Mouse (Mus musculus) midbrain, embryonic 14.5 days (tissue): ENCODE measurements around the gene Serinc4. TPM values are rescaled to one million over a fixed set of nuclear protein-coding genes. Genes with fewer than 3 reads are reported as not detected.

Source experiments
- ATAC-seq: fragments of 200-750 bp; cut with Nextera tagmentation; 2 replicates; pipeline ENCODE4 v1.8.0; 2017; ENCODE audit warnings: moderate number of reproducible peaks, moderate library complexity; ENCODE audit not compliant: low FRiP score, low TSS enrichment
- DNase-seq: peaks from one replicate; pipeline ENCODE4 v3.0.0-alpha.2; 2015
- H3K27ac ChIP-seq: fragments of 300-500 bp; sonication (generic); replicated peaks from 2 replicates; pipeline ENCODE4 v1.5.1; 2014; ENCODE audit warnings: mild to moderate bottlenecking, low read depth, low read length, moderate library complexity
- H3K27me3 ChIP-seq: fragments of 300-500 bp; sonication (generic); 2 replicates; pipeline ENCODE4 v1.6.1; 2014; ENCODE audit warnings: low read length, control low read depth, mixed read lengths; ENCODE audit not compliant: control insufficient read depth, insufficient read depth
- H3K36me3 ChIP-seq: fragments of 300-500 bp; sonication (generic); 2 replicates; pipeline ENCODE4 v1.6.1; 2014; ENCODE audit warnings: low read length, control low read depth; ENCODE audit not compliant: control insufficient read depth, insufficient read depth
- H3K4me1 ChIP-seq: fragments of 300-500 bp; sonication (generic); 2 replicates; pipeline ENCODE4 v1.6.1; 2014; ENCODE audit warnings: mild to moderate bottlenecking, antibody characterized with exemption, low read length, control low read depth; ENCODE audit not compliant: control insufficient read depth, insufficient read depth
- H3K4me2 ChIP-seq: fragments of 300-500 bp; sonication (generic); 2 replicates; pipeline ENCODE4 v1.6.1; 2014; ENCODE audit warnings: mild to moderate bottlenecking, low read length, moderate library complexity
- H3K4me3 ChIP-seq: fragments of 300-500 bp; sonication (generic); replicated peaks from 2 replicates; pipeline ENCODE4 v1.5.1; 2014; ENCODE audit warnings: low read depth, low read length
- H3K9ac ChIP-seq: fragments of 300-500 bp; sonication (generic); replicated peaks from 2 replicates; pipeline ENCODE4 v1.6.1; 2014; ENCODE audit warnings: mild to moderate bottlenecking, low read length, moderate library complexity
- H3K9me3 ChIP-seq: fragments of 300-500 bp; sonication (generic); 2 replicates; pipeline ENCODE4 v1.6.1; 2016; ENCODE audit warnings: low read length, control low read depth, mixed read lengths; ENCODE audit not compliant: control insufficient read depth
- WGBS: fragments of 180-500 bp; shearing (Covaris S2); extraction: QIAGEN DNeasy Blood & Tissue Kit; methylation state at CpG from one replicate; pipeline ENCODE4 v1.1.7; 2014; 5-methylcytosine and 5-hydroxymethylcytosine counted together
- microRNA-seq: library from miRNA; unstranded; fragments of <30 nt; microRNA quantifications from one replicate; pipeline ENCODE4, GENCODE M21; 2016
- polyA plus RNA-seq: library from polyadenylated mRNA; unstranded; fragments of >200 nt; fragmentation: Nextera tagmentation; extraction: Ambion mirVana; gene quantifications from 2 replicates; pipeline ENCODE4 v1.2.1, GENCODE M21; 2014

Serinc4 gene
- polyA plus RNA-seq, 1 experiment from 2014 or later = 1.8 TPM

GRCm38 (mm10) chr2:121403296-121403695, 53.3 kb downstream of the Serinc4 start:
- Histone ChIP-seq H3K4me1 (no peaks in the 10 kb centered on the region), H3K9ac (no peak overlapping the region), H3K4me3 (no peak overlapping the region), H3K27me3 (no peaks in the 10 kb centered on the region), H3K36me3 (no peaks in the 10 kb centered on the region), H3K9me3 (no peaks in the 10 kb centered on the region), H3K4me2 (no peak overlapping the region), H3K27ac (no peak overlapping the region)
- ATAC-seq = no peak
- DNase-seq = no peak

- Histone ChIP-seq H3K36me3 (no peaks in the 10 kb centered on the region), H3K4me2 (no peak overlapping the region), H3K4me1 (no peaks in the 10 kb centered on the region), H3K27ac (no peak overlapping the region), H3K27me3 (no peaks in the 10 kb centered on the region), H3K9me3 (no peaks in the 10 kb centered on the region), H3K9ac (no peak overlapping the region), H3K4me3 (no peak overlapping the region)
- DNase-seq (peak; percentile 96), ATAC-seq (no peak)
- 15% methylated on average over 8 of the region's 8 CpGs for WGBS
Measured at GRCm38 (mm10) chr2:121396624-121397023, 60.0 kb downstream of the Serinc4 start.

Small RNAs within 50 kb of the gene (microRNA-seq; reads per million reads assigned to microRNA genes)
- gene Gm22953 = not detected

Other genes starting within 250 kb of the Serinc4 start
- gene Trp53bp1, start 185.4 kb downstream of the Serinc4 start, polyA plus RNA-seq = 146 and 193 TPM in 2 replicates
- gene Map1a, start 167.2 kb downstream of the Serinc4 start, polyA plus RNA-seq = 19.6 and 25.7 TPM in 2 replicates
- 14.9 and 19.7 TPM in 2 replicates for gene Ppip5k1, start 101.4 kb downstream of the Serinc4 start, polyA plus RNA-seq
- gene Ckmt1, start 99.1 kb downstream of the Serinc4 start, polyA plus RNA-seq = 40.0 and 47.3 TPM in 2 replicates
- gene Strc, start 69.6 kb downstream of the Serinc4 start, polyA plus RNA-seq = not detected in 2 replicates
- 238 and 249 TPM in 2 replicates for gene Pdia3, start 43.0 kb downstream of the Serinc4 start, polyA plus RNA-seq
- gene Catsper2, start 43.0 kb downstream of the Serinc4 start, polyA plus RNA-seq = 2.9 and 4.5 TPM in 2 replicates
- gene Ell3, start 12.5 kb downstream of the Serinc4 start, polyA plus RNA-seq = 1.4 and 2.0 TPM in 2 replicates
- 352 and 382 TPM in 2 replicates for gene Serf2, start 7.6 kb downstream of the Serinc4 start, polyA plus RNA-seq
- 92.4 and 102 TPM in 2 replicates for gene Hypk, start 3.5 kb downstream of the Serinc4 start, polyA plus RNA-seq
- gene Mfap1b, start 17.3 kb upstream of the Serinc4 start, polyA plus RNA-seq = 74.5 and 75.5 TPM in 2 replicates
- gene Mfap1a, start 49.9 kb upstream of the Serinc4 start, polyA plus RNA-seq = 26.7 and 31.4 TPM in 2 replicates
- 3.6 and 5.4 TPM in 2 replicates for gene Wdr76, start 49.9 kb upstream of the Serinc4 start, polyA plus RNA-seq